Comparison of ENCODE assay signal across 26 mouse cellular contexts in genomic region chr8:93055238-93055637, GRCm38 (mm10). TPM values are rescaled to one million over a fixed set of nuclear protein-coding genes. Genes with fewer than 3 reads are reported as not detected.
"Had no signal": no experiment of that assay in that cellular context is flagged by ENCODE, and none has a peak within 500 bp of the region (broad histone marks: within the 10 kb centered on the region; RNA-seq: fewer than 3 reads in every experiment).

No protein-coding gene starts in this region.

- H3K4me1 ChIP-seq: limb, embryonic 13.5 days; liver, embryonic 12.5 days; liver, embryonic 15.5 days had no signal

- H3K36me3 ChIP-seq: limb, embryonic 10.5 days; limb, embryonic 13.5 days; liver, embryonic 12.5 days; liver, embryonic 15.5 days had no signal

- H3K4me3 ChIP-seq: limb, embryonic 10.5 days; limb, embryonic 13.5 days; liver, embryonic 12.5 days; liver, embryonic 15.5 days had no signal

- H3K27ac ChIP-seq: limb, embryonic 10.5 days; limb, embryonic 13.5 days; liver, embryonic 12.5 days; liver, embryonic 15.5 days had no signal

- ATAC-seq: liver, embryonic 12.5 days had no signal

- H3K9ac ChIP-seq: limb, embryonic 13.5 days; liver, embryonic 12.5 days; liver, embryonic 15.5 days had no signal

- H3K27me3 ChIP-seq: limb, embryonic 13.5 days; liver, embryonic 12.5 days; liver, embryonic 15.5 days had no signal

- H3K4me2 ChIP-seq: limb, embryonic 13.5 days; liver, embryonic 12.5 days; liver, embryonic 15.5 days; midbrain, embryonic 11.5 days had no signal

- DNase-seq: kidney, adult 9 months; kidney, postnatal 14 days; kidney, postnatal 4 days; liver; lung, adult 18-20 months; lung, postnatal 4 days; midbrain, embryonic 14.5 days; thymus, adult 2 months; thymus, postnatal 14 days; thymus, postnatal 4 days had no signal

- H3K9me3 ChIP-seq: limb, embryonic 10.5 days; limb, embryonic 13.5 days; liver, embryonic 12.5 days; liver, embryonic 15.5 days had no signal

RNA-seq across cellular contexts. Expression of gene Ces1a, which starts 7.2 kb away (rescaled TPM):
- total RNA-seq: layer of hippocampus, adult 18-20 months; layer of hippocampus, postnatal 14 days; megakaryocyte progenitor cell, adult 5-6 weeks; megakaryocyte-erythroid progenitor cell, adult 5-6 weeks; midbrain, postnatal 0 days had no signal
- polyA plus RNA-seq: kidney, embryonic 16.5 days; limb, embryonic 10.5 days; liver, embryonic 12.5 days; liver, embryonic 15.5 days; midbrain, embryonic 11.5 days; midbrain, embryonic 14.5 days; midbrain, postnatal 0 days; neural tube, embryonic 11.5 days; neural tube, embryonic 14.5 days; spleen, adult 2 months; stomach, embryonic 16.5 days had no signal

RNA-seq across cellular contexts. Expression of gene Ces1b, which starts 24.6 kb away (rescaled TPM):
- total RNA-seq: layer of hippocampus, adult 18-20 months; layer of hippocampus, postnatal 14 days; left cerebral cortex, postnatal 25 days; megakaryocyte progenitor cell, adult 5-6 weeks; megakaryocyte-erythroid progenitor cell, adult 5-6 weeks; midbrain, postnatal 0 days had no signal
- polyA plus RNA-seq: kidney, embryonic 16.5 days; limb, embryonic 10.5 days; limb, embryonic 13.5 days; liver, embryonic 12.5 days; liver, embryonic 15.5 days; midbrain, embryonic 11.5 days; midbrain, embryonic 14.5 days; midbrain, postnatal 0 days; neural tube, embryonic 11.5 days; neural tube, embryonic 14.5 days; spleen, adult 2 months had no signal
